Mouse (Mus musculus) midbrain, postnatal 0 days (tissue): ENCODE data around the gene Toporsl. TPM values are rescaled to one million over a fixed set of nuclear protein-coding genes. Genes with fewer than 3 reads are reported as not detected.

Experiments
- ATAC-seq: fragments of 200-750 bp; cut with Nextera tagmentation; 2 replicates; pipeline ENCODE4 v1.8.0; 2017; ENCODE audit warnings: moderate number of reproducible peaks, mild to moderate bottlenecking, moderate TSS enrichment, moderate library complexity; ENCODE audit not compliant: low FRiP score
- DNase-seq: peaks from one replicate; pipeline ENCODE4 v3.0.0-alpha.2; 2015; ENCODE audit warnings: low spot score
- H3K27ac ChIP-seq: fragments of 300-500 bp; sonication (generic); 2 replicates; pipeline ENCODE4 v1.5.1; 2014; ENCODE audit warnings: low read depth, mild to moderate bottlenecking, low read length, mixed read lengths
- H3K27me3 ChIP-seq: fragments of 300-500 bp; sonication (generic); 2 replicates; pipeline ENCODE4 v1.6.1; 2014; ENCODE audit warnings: low read length, control low read depth, mixed read lengths; ENCODE audit not compliant: insufficient read depth
- H3K36me3 ChIP-seq: fragments of 300-500 bp; sonication (generic); 2 replicates; pipeline ENCODE4 v1.6.1; 2014; ENCODE audit warnings: low read length, control low read depth, mixed read lengths; ENCODE audit not compliant: insufficient read depth
- H3K4me1 ChIP-seq: fragments of 300-500 bp; sonication (generic); 2 replicates; pipeline ENCODE4 v1.6.1; 2014; ENCODE audit warnings: mild to moderate bottlenecking, control low read depth, antibody characterized with exemption, low read length, mixed read lengths; ENCODE audit not compliant: insufficient read depth
- H3K4me2 ChIP-seq: fragments of 300-500 bp; sonication (generic); 2 replicates; pipeline ENCODE4 v1.6.1; 2014; ENCODE audit warnings: low read depth, mild to moderate bottlenecking, low read length, mixed read lengths; ENCODE audit not compliant: poor library complexity, severe bottlenecking
- H3K4me3 ChIP-seq: fragments of 300-500 bp; sonication (generic); 2 replicates; pipeline ENCODE4 v1.5.1; 2014; ENCODE audit warnings: low read depth, mild to moderate bottlenecking, low read length, moderate library complexity
- H3K9ac ChIP-seq: fragments of 300-500 bp; sonication (generic); replicated peaks from 2 replicates; pipeline ENCODE4 v1.6.1; 2014; ENCODE audit warnings: mild to moderate bottlenecking, low read length, moderate library complexity, mixed read lengths; ENCODE audit not compliant: poor library complexity, severe bottlenecking
- H3K9me3 ChIP-seq: fragments of 300-500 bp; sonication (generic); 2 replicates; pipeline ENCODE4 v1.6.1; 2016; ENCODE audit warnings: low read length, control low read depth
- CTCF ChIP-seq: IDR thresholded peaks from 2 replicates; pipeline ENCODE4 v1.5.1; 2016; ENCODE audit warnings: antibody characterized with exemption, mild to moderate bottlenecking
- WGBS: fragments of 180-500 bp; shearing (Covaris S2); extraction: QIAGEN DNeasy Blood & Tissue Kit; methylation state at CpG from one replicate; pipeline ENCODE4 v1.1.7; 2014; 5-methylcytosine and 5-hydroxymethylcytosine counted together
- polyA plus RNA-seq: library from polyadenylated mRNA; unstranded; fragments of >200 nt; fragmentation: Nextera tagmentation; extraction: Ambion mirVana; gene quantifications from 2 replicates; pipeline ENCODE4 v1.2.1, GENCODE M21; 2015
- total RNA-seq: library from RNA; depleted of rRNA; stranded (reverse); fragments of >200 nt; gene quantifications from 2 replicates; pipeline ENCODE4 v1.2.3, GENCODE M21; 2014; rRNA removed

The Toporsl gene
- total RNA-seq (not detected in 2 replicates), polyA plus RNA-seq (not detected in 2 replicates)

- H3K4me1 ChIP-seq: no peaks in the 10 kb centered on the region
- no peak for TF ChIP-seq CTCF
- no peak within 1 kb of the TSS for H3K9ac ChIP-seq
- 89% methylated on average over 2 of the region's 2 CpGs for WGBS
- H3K27me3 ChIP-seq: no peaks in the 10 kb centered on the region
- H3K9me3 ChIP-seq: no peaks in the 10 kb centered on the region
- H3K27ac ChIP-seq: no peak within 1 kb of the TSS
- DNase-seq: no peak
- H3K4me2 ChIP-seq: no peak within 1 kb of the TSS
- no peaks in the 10 kb centered on the region for H3K36me3 ChIP-seq
- H3K4me3 ChIP-seq: no peak within 1 kb of the TSS
- no peak for ATAC-seq
Observed at GRCm38 (mm10) chr4:52595927-52596326, at the start of gene Toporsl. Toporsl (plus strand) TSS chr4:52596274.

GRCm38 (mm10) chr4:52557672-52558071, 38.4 kb upstream of the Toporsl start:
- no peaks in the 10 kb centered on the region for H3K36me3 ChIP-seq
- no peak overlapping the region for H3K4me2 ChIP-seq
- H3K4me1 ChIP-seq: no peaks in the 10 kb centered on the region
- no peak overlapping the region for H3K9ac ChIP-seq
- no peak overlapping the region for H3K4me3 ChIP-seq
- DNase-seq: no peak
- no peak for TF ChIP-seq CTCF
- H3K27me3 ChIP-seq: no peaks in the 10 kb centered on the region
- no peak overlapping the region for H3K27ac ChIP-seq
- ATAC-seq: no peak
- no peaks in the 10 kb centered on the region for H3K9me3 ChIP-seq
- WGBS: 61% methylated on average over 1 of the region's 1 CpGs

GRCm38 (mm10) chr4:52558080-52558479, 38.0 kb upstream of the Toporsl start:
- Histone ChIP-seq H3K27me3 (no peaks in the 10 kb centered on the region), H3K9ac (no peak overlapping the region), H3K4me2 (no peak overlapping the region), H3K4me1 (no peaks in the 10 kb centered on the region), H3K36me3 (no peaks in the 10 kb centered on the region), H3K4me3 (no peak overlapping the region), H3K27ac (no peak overlapping the region), H3K9me3 (no peaks in the 10 kb centered on the region)
- 20% methylated on average over 1 of the region's 1 CpGs for WGBS
- TF ChIP-seq CTCF: no peak
- ATAC-seq: no peak
- no peak for DNase-seq

GRCm38 (mm10) chr4:52563859-52564258, 32.2 kb upstream of the Toporsl start:
- Histone ChIP-seq H3K4me1 (no peaks in the 10 kb centered on the region), H3K9me3 (no peaks in the 10 kb centered on the region), H3K36me3 (no peaks in the 10 kb centered on the region), H3K4me3 (no peak overlapping the region), H3K4me2 (no peak overlapping the region), H3K27ac (no peak overlapping the region), H3K27me3 (no peaks in the 10 kb centered on the region), H3K9ac (no peak overlapping the region)
- DNase-seq (no peak), ATAC-seq (no peak)
- 52% methylated on average over 1 of the region's 1 CpGs for WGBS
- TF ChIP-seq CTCF: no peak

GRCm38 (mm10) chr4:52586194-52586734, 9.8 kb upstream of the Toporsl start:
- no peak overlapping the region for H3K4me2 ChIP-seq
- no peaks in the 10 kb centered on the region for H3K27me3 ChIP-seq
- H3K27ac ChIP-seq: no peak overlapping the region
- H3K9me3 ChIP-seq: no peaks in the 10 kb centered on the region
- no peak overlapping the region for H3K9ac ChIP-seq
- ATAC-seq: no peak
- WGBS: 73% methylated on average over 6 of the region's 6 CpGs
- no peak for TF ChIP-seq CTCF
- H3K4me1 ChIP-seq: no peaks in the 10 kb centered on the region
- no peak for DNase-seq
- H3K36me3 ChIP-seq: no peaks in the 10 kb centered on the region
- no peak overlapping the region for H3K4me3 ChIP-seq

- peak; percentile 46 for DNase-seq
- no peak overlapping the region for H3K27ac ChIP-seq
- no peak overlapping the region for H3K4me2 ChIP-seq
- TF ChIP-seq CTCF: no peak
- H3K4me1 ChIP-seq: no peaks in the 10 kb centered on the region
- no peaks in the 10 kb centered on the region for H3K27me3 ChIP-seq
- no peak for ATAC-seq
- no peaks in the 10 kb centered on the region for H3K36me3 ChIP-seq
- H3K9me3 ChIP-seq: no peaks in the 10 kb centered on the region
- no peak overlapping the region for H3K9ac ChIP-seq
- H3K4me3 ChIP-seq: no peak overlapping the region
- WGBS: 61% methylated on average over 4 of the region's 4 CpGs
Observed at GRCm38 (mm10) chr4:52593821-52594356, 2.2 kb upstream of the Toporsl start.
